ENCODE assay signal across 16 mouse cellular contexts in the genomic region with DNA sequence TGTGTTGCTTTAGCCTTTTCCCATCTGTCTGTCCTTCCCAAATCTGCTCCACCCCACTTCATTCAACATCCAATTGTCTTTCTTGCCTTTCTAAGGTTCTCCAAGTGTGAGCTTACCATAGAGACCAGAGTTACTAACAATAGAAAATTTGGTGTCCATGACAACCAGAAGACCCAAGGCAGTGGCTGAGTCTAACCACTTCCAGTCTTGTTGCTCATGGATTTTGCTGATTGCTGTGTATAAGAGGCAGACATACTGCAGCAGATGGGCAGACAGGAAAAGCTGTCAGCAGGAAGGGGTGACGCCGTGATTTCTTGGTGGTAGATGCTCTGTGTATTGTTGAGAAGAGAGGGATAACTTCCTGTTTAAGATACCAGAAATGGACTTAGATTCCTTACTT. TPM values are rescaled to one million over a fixed set of nuclear protein-coding genes. Genes with fewer than 3 reads are reported as not detected.
DNase-seq lines count a peak whose midpoint lies in the region; ATAC-seq and TF ChIP-seq lines count a peak whose summit lies in the region.
"Had no signal": no experiment of that assay in that cellular context is flagged by ENCODE, and none has a peak within 500 bp of the region (broad histone marks: within the 10 kb centered on the region; RNA-seq: fewer than 3 reads in every experiment).

No protein-coding gene starts in this region.

- no peak for TF ChIP-seq EP300 in heart, postnatal 0 days (IDR thresholded peaks at IDR 0.05; ENCODE audit: low read depth)
- peak; percentile 47; the same call in 1 of the 2 replicates for TF ChIP-seq EP300 in ES-Bruce4 (IDR thresholded peaks at IDR 0.05; ENCODE audit: insufficient read depth, low read depth, low read length)

- H3K4me1 ChIP-seq in heart, postnatal 0 days (ENCODE audit: control insufficient read depth, insufficient read depth): no peaks in the 10 kb centered on the region; the same call in 1 of the 2 replicates
- peaks cover 8% of the 10 kb centered on the region for H3K4me1 ChIP-seq in heart, embryonic 12.5 days (replicated peaks)
- H3K4me1 ChIP-seq in ES-Bruce4 (ENCODE audit: control insufficient read depth, insufficient read depth, low read length): peaks cover 3% of the 10 kb centered on the region
- H3K4me1 ChIP-seq in forebrain, embryonic 14.5 days (ENCODE audit: control insufficient read depth, insufficient read depth, low read length): 0 out of 2 replicates have a peak, but pooled peaks cover 3% of the 10 kb centered on the region
- 0 out of 2 replicates have a peak, but pooled peaks cover 1% of the 10 kb centered on the region for H3K4me1 ChIP-seq in limb, embryonic 10.5 days
- H3K4me1 ChIP-seq: limb, embryonic 12.5 days had no signal

- H3K4me2 ChIP-seq in heart, postnatal 0 days (ENCODE audit: low read depth, low read length): no peak overlapping the region
- no peak overlapping the region for H3K4me2 ChIP-seq in heart, embryonic 12.5 days
- H3K4me2 ChIP-seq in forebrain, embryonic 14.5 days (ENCODE audit: low read length): no peak overlapping the region
- H3K4me2 ChIP-seq: limb, embryonic 12.5 days had no signal

- peak; percentile 41; the same call in 1 of the 2 replicates for ATAC-seq in heart, postnatal 0 days (ENCODE audit: insufficient read depth, low read depth)
- no peak for ATAC-seq in heart, embryonic 12.5 days (ENCODE audit: insufficient number of reproducible peaks, low FRiP score)
- ATAC-seq in forebrain, embryonic 14.5 days: peak; percentile 46; the same call in 1 of the 2 replicates
- no peak for ATAC-seq in monocyte, adult 5-6 weeks (replicated peaks; ENCODE audit: insufficient number of reproducible peaks, low FRiP score, low TSS enrichment, poor library complexity, severe bottlenecking)
- ATAC-seq: CD4-positive, CD25-positive, alpha-beta regulatory T cell, adult 4 months had no signal

- H3K9me3 ChIP-seq in heart, postnatal 0 days (replicated peaks; ENCODE audit: control insufficient read depth, low read length): no peaks in the 10 kb centered on the region
- no peaks in the 10 kb centered on the region for H3K9me3 ChIP-seq in heart, embryonic 12.5 days (replicated peaks)
- H3K9me3 ChIP-seq in ES-Bruce4 (replicated peaks; ENCODE audit: control insufficient read depth, insufficient read depth, low read length, poor library complexity, severe bottlenecking): no peaks in the 10 kb centered on the region
- H3K9me3 ChIP-seq in forebrain, embryonic 14.5 days (replicated peaks; ENCODE audit: control insufficient read depth, low read length): no peaks in the 10 kb centered on the region
- no peaks in the 10 kb centered on the region for H3K9me3 ChIP-seq in limb, embryonic 10.5 days (replicated peaks)
- H3K9me3 ChIP-seq: limb, embryonic 12.5 days had no signal

- peak; percentile 24 for DNase-seq in heart, postnatal 0 days (ENCODE audit: low spot score)
- DNase-seq in forebrain, embryonic 14.5 days (ENCODE audit: low spot score): peak; percentile 55
- peak; percentile 59 to 66 for DNase-seq in left cerebral cortex, adult 9 months (ENCODE audit: low spot score in 2 of 2)
- no peak for DNase-seq in limb, embryonic 10.5 days (ENCODE audit: low spot score)
- no peak for DNase-seq in retina, embryonic 14.5 days (ENCODE audit: low spot score)
- DNase-seq: retina, postnatal 1 day had no signal

- H3K4me3 ChIP-seq in heart, postnatal 0 days (ENCODE audit: low read depth, low read length): no peak overlapping the region
- H3K4me3 ChIP-seq in heart, embryonic 12.5 days: no peak overlapping the region
- no peak overlapping the region for H3K4me3 ChIP-seq in ES-Bruce4 (ENCODE audit: low read depth, low read length)
- H3K4me3 ChIP-seq in forebrain, embryonic 14.5 days (ENCODE audit: low read depth, low read length): no peak overlapping the region
- no peak overlapping the region for H3K4me3 ChIP-seq in limb, embryonic 10.5 days
- H3K4me3 ChIP-seq: limb, embryonic 12.5 days; myocyte had no signal

- no peak overlapping the region for H3K27ac ChIP-seq in heart, postnatal 0 days (ENCODE audit: low read depth)
- no peak overlapping the region for H3K27ac ChIP-seq in heart, embryonic 12.5 days (ENCODE audit: poor library complexity, severe bottlenecking)
- H3K27ac ChIP-seq in ES-Bruce4 (ENCODE audit: insufficient read depth, low read length): 0 out of 2 replicates have a peak overlapping the region, but pooled peaks have one; percentile 9
- no peak overlapping the region for H3K27ac ChIP-seq in forebrain, embryonic 14.5 days (ENCODE audit: low read depth, low read length)
- H3K27ac ChIP-seq in limb, embryonic 10.5 days: no peak overlapping the region
- H3K27ac ChIP-seq: limb, embryonic 12.5 days; stomach, postnatal 0 days had no signal

- no peaks in the 10 kb centered on the region for H3K27me3 ChIP-seq in heart, postnatal 0 days (ENCODE audit: control insufficient read depth, insufficient read depth, low read length)
- H3K27me3 ChIP-seq in heart, embryonic 12.5 days (replicated peaks): no peaks in the 10 kb centered on the region
- H3K27me3 ChIP-seq in ES-Bruce4 (ENCODE audit: control insufficient read depth, insufficient read depth, low read length, poor library complexity, severe bottlenecking): no peaks in the 10 kb centered on the region
- no peaks in the 10 kb centered on the region for H3K27me3 ChIP-seq in forebrain, embryonic 14.5 days (replicated peaks; ENCODE audit: control insufficient read depth, insufficient read depth, low read length)
- H3K27me3 ChIP-seq in limb, embryonic 10.5 days (ENCODE audit: low read depth, poor library complexity, severe bottlenecking): no peaks in the 10 kb centered on the region
- H3K27me3 ChIP-seq: limb, embryonic 12.5 days had no signal

- 36% methylated on average over 2 of the region's 2 CpGs for WGBS in heart, postnatal 0 days
- 40% methylated on average over 2 of the region's 2 CpGs for WGBS in heart, embryonic 12.5 days
- 70% methylated on average over 2 of the region's 2 CpGs for WGBS in forebrain, embryonic 14.5 days
- 82% methylated on average over 2 of the region's 2 CpGs for whole genome bisulfite sequencing in limb, embryonic 10.5 days

- no peak for TF ChIP-seq CTCF in heart, postnatal 0 days (IDR thresholded peaks at IDR 0.05; ENCODE audit: low read depth)
- no peak for TF ChIP-seq CTCF in ES-Bruce4 (IDR thresholded peaks at IDR 0.05; ENCODE audit: low read depth, low read length)

- H3K9ac ChIP-seq in heart, postnatal 0 days (replicated peaks; ENCODE audit: low read depth, low read length): no peak overlapping the region
- H3K9ac ChIP-seq in heart, embryonic 12.5 days: no peak overlapping the region
- no peak overlapping the region for H3K9ac ChIP-seq in ES-Bruce4 (ENCODE audit: low read depth, poor library complexity, severe bottlenecking)
- no peak overlapping the region for H3K9ac ChIP-seq in forebrain, embryonic 14.5 days (ENCODE audit: low read length)
- H3K9ac ChIP-seq: limb, embryonic 12.5 days had no signal

- H3K36me3 ChIP-seq in heart, postnatal 0 days (replicated peaks; ENCODE audit: control insufficient read depth, insufficient read depth, low read length): no peaks in the 10 kb centered on the region
- H3K36me3 ChIP-seq in heart, embryonic 12.5 days: no peaks in the 10 kb centered on the region
- no peaks in the 10 kb centered on the region for H3K36me3 ChIP-seq in ES-Bruce4 (ENCODE audit: control insufficient read depth, insufficient read depth, low read length, poor library complexity, severe bottlenecking)
- H3K36me3 ChIP-seq in forebrain, embryonic 14.5 days (ENCODE audit: control insufficient read depth, insufficient read depth, low read length): no peaks in the 10 kb centered on the region
- no peaks in the 10 kb centered on the region for H3K36me3 ChIP-seq in limb, embryonic 10.5 days
- H3K36me3 ChIP-seq: limb, embryonic 12.5 days had no signal

- no peak for TF ChIP-seq POLR2A in ES-Bruce4 (IDR thresholded peaks at IDR 0.05; ENCODE audit: insufficient read depth, low read length)

RNA-seq across cellular contexts. Expression of gene Erv3, which starts 23.6 kb away (rescaled TPM):
- not detected in 2 replicates for total RNA-seq in heart, postnatal 0 days (2014; rRNA removed; ENCODE audit: low replicate concordance)
- polyA plus RNA-seq in heart, postnatal 0 days (2015; fragmentation: Nextera tagmentation; extraction: Ambion mirVana): not detected in 2 replicates
- polyA plus RNA-seq in heart, embryonic 12.5 days (2016; fragmentation: Nextera tagmentation; extraction: Ambion mirVana): not detected in 2 replicates
- polyA plus RNA-seq in ES-Bruce4 (2011; ENCODE audit: insufficient read depth, insufficient read length, low read depth, missing spikeins): 0.32 and 0.46 TPM in 2 replicates
- polyA plus RNA-seq in forebrain, embryonic 14.5 days (2014; fragmentation: Nextera tagmentation; extraction: Ambion mirVana): not detected in 2 replicates
- polyA plus RNA-seq in limb, embryonic 10.5 days (2016; fragmentation: Nextera tagmentation; extraction: Ambion mirVana): not detected in 2 replicates
- total RNA-seq in monocyte, adult 5-6 weeks (2017): not detected in 3 replicates
- polyA plus RNA-seq: CD4-positive, CD25-positive, alpha-beta regulatory T cell, adult 4 months; heart, embryonic 16.5 days; kidney, embryonic 14.5 days; limb, embryonic 12.5 days; lung, embryonic 16.5 days; stomach, postnatal 0 days had no signal

RNA-seq across cellular contexts. Expression of gene Prnp, which starts 26.6 kb away (rescaled TPM):
- total RNA-seq in heart, postnatal 0 days (2014; rRNA removed; ENCODE audit: low replicate concordance): 139 and 157 TPM in 2 replicates
- 90.6 and 91.7 TPM in 2 replicates for polyA plus RNA-seq in heart, postnatal 0 days (2015; fragmentation: Nextera tagmentation; extraction: Ambion mirVana)
- 83.6 and 89.1 TPM in 2 replicates for polyA plus RNA-seq in heart, embryonic 12.5 days (2016; fragmentation: Nextera tagmentation; extraction: Ambion mirVana)
- polyA plus RNA-seq in ES-Bruce4 (2011; ENCODE audit: insufficient read depth, insufficient read length, low read depth, missing spikeins): 46.4 and 52.8 TPM in 2 replicates
- 111 and 125 TPM in 2 replicates for polyA plus RNA-seq in forebrain, embryonic 14.5 days (2014; fragmentation: Nextera tagmentation; extraction: Ambion mirVana)
- polyA plus RNA-seq in limb, embryonic 10.5 days (2016; fragmentation: Nextera tagmentation; extraction: Ambion mirVana): 9.8 and 19.3 TPM in 2 replicates
- 0.49 to 2.3 TPM (median 1.6 TPM) in 3 replicates for total RNA-seq in monocyte, adult 5-6 weeks (2017)

RNA-seq across cellular contexts. Expression of gene Prn, which starts 26.6 kb away (rescaled TPM):
- total RNA-seq in heart, postnatal 0 days (2014; rRNA removed; ENCODE audit: low replicate concordance): not detected in 2 replicates
- polyA plus RNA-seq in heart, postnatal 0 days (2015; fragmentation: Nextera tagmentation; extraction: Ambion mirVana): not detected in 2 replicates
- 0.24 TPM in 1 of 2 replicates, not detected in the other for polyA plus RNA-seq in heart, embryonic 12.5 days (2016; fragmentation: Nextera tagmentation; extraction: Ambion mirVana)
- polyA plus RNA-seq in ES-Bruce4 (2011; ENCODE audit: insufficient read depth, insufficient read length, low read depth, missing spikeins): not detected in 2 replicates
- polyA plus RNA-seq in forebrain, embryonic 14.5 days (2014; fragmentation: Nextera tagmentation; extraction: Ambion mirVana): 0.32 TPM in 1 of 2 replicates, not detected in the other
- not detected in 2 replicates for polyA plus RNA-seq in limb, embryonic 10.5 days (2016; fragmentation: Nextera tagmentation; extraction: Ambion mirVana)
- not detected in 3 replicates for total RNA-seq in monocyte, adult 5-6 weeks (2017)
- polyA plus RNA-seq: CD4-positive, CD25-positive, alpha-beta regulatory T cell, adult 4 months; heart, embryonic 16.5 days; kidney, embryonic 14.5 days; limb, embryonic 12.5 days; lung, embryonic 16.5 days had no signal

Comparison
In these comparisons a context has a peak if more than half of its experiments do, and no peak if none do; other contexts are left out.
1. ATAC-seq: peak in heart, postnatal 0 days (single experiment) and forebrain, embryonic 14.5 days (single experiment); none in heart, embryonic 12.5 days (single experiment) and monocyte, adult 5-6 weeks (single experiment).
2. DNase-seq: peak in heart, postnatal 0 days (single experiment), forebrain, embryonic 14.5 days (single experiment) and left cerebral cortex, adult 9 months (2 of 2); none in limb, embryonic 10.5 days (single experiment) and retina, embryonic 14.5 days (single experiment).